Mouse (Mus musculus): ENCODE measurements at regions not wholly inside any gene's neighbourhood (a gene's known extent, or its start where the extent isn't known, plus 50 kb on each side); places are given as distances from the start of the nearest gene placed in this dataset.

- Histone ChIP-seq H3K27me3 (peaks cover 28% of the 10 kb centered on the region), H3K4me3 (no peak overlapping the region), H3K36me3 (no peaks in the 10 kb centered on the region), H3K27ac (no peak overlapping the region), H3K9ac (no peak overlapping the region), H3K4me1 (no peaks in the 10 kb centered on the region), H3K4me2 (replicated peaks) (no peak overlapping the region), H3K9me3 (no peaks in the 10 kb centered on the region)
- 62% methylated on average over 7 of the region's 7 CpGs for WGBS
- no peak for ATAC-seq (ENCODE audit: low FRiP score, low read depth)
Observed at GRCm38 (mm10) chrX:167111059-167111871, 97.8 kb downstream of the Tmsb4x start.

DNA sequence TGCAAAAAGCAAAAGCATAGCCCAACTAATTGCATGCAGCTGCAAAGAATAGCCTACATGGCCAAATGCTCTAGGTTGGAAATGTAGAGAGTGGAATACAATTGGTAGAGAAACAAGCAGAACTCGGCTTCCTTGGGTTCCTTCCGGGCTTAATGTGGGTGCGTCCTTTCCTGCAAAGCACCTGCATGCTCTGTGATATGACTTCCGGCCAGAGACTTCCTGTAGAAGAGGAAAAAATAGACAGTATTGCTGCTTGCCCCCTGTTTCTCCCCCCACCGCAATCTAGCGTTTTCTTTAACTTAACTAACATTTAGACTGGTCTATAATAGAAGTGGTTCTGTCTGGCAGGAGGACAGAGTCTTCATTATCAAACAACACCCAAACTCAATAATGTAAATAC is 100.8 kb downstream of the Tmsb4x start:
- 89% methylated on average over 6 of the region's 6 CpGs for WGBS
- Histone ChIP-seq H3K9ac (no peak overlapping the region), H3K4me1 (peaks cover 8% of the 10 kb centered on the region; the same call in 1 of the 2 replicates), H3K36me3 (no peaks in the 10 kb centered on the region), H3K4me3 (no peak overlapping the region), H3K4me2 (replicated peaks) (no peak overlapping the region), H3K27ac (no peak overlapping the region), H3K27me3 (peaks cover 34% of the 10 kb centered on the region), H3K9me3 (no peaks in the 10 kb centered on the region)
- no peak for ATAC-seq (ENCODE audit: low FRiP score, low read depth)

DNA sequence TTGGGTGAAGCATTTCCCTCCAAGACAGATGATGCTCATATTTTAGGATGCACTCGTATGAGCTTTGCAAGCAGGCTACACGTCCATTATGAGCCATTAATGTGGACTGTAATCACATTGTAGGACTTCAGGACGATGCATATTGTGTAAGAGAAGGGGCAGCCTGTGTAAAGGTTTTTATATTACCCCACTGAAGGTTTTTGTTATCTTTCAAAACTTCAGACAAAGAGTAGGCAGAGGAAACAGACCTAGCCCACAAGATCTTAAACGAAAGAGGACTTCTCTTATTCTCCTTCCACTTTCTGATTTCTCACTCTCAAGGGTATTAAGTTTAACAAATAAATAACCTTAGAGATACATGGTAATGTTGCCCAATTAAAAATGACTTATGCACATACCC is 101.6 kb downstream of the Tmsb4x start:
- 83% methylated on average over 4 of the region's 4 CpGs for WGBS

GRCm38 (mm10) chrX:167105931-167106417 is 103.1 kb downstream of the Tmsb4x start:
- no peak for ATAC-seq (ENCODE audit: low FRiP score, low read depth)
- 70% methylated on average over 11 of the region's 11 CpGs for WGBS
- Histone ChIP-seq H3K27ac (no peak overlapping the region), H3K4me1 (peaks cover 8% of the 10 kb centered on the region; the same call in 1 of the 2 replicates), H3K4me3 (no peak overlapping the region), H3K4me2 (replicated peaks) (no peak overlapping the region), H3K27me3 (peaks cover 48% of the 10 kb centered on the region), H3K36me3 (no peaks in the 10 kb centered on the region), H3K9me3 (no peaks in the 10 kb centered on the region), H3K9ac (no peak overlapping the region)

More for the DNA sequence above, 101.6 kb downstream of the Tmsb4x start:
- Histone ChIP-seq H3K4me2 (replicated peaks) (no peak overlapping the region), H3K4me1 (peaks cover 8% of the 10 kb centered on the region; the same call in 1 of the 2 replicates), H3K9ac (no peak overlapping the region), H3K36me3 (no peaks in the 10 kb centered on the region), H3K27ac (no peak overlapping the region), H3K27me3 (peaks cover 35% of the 10 kb centered on the region), H3K9me3 (no peaks in the 10 kb centered on the region), H3K4me3 (no peak overlapping the region)
- ATAC-seq (ENCODE audit: low FRiP score, low read depth): no peak

DNA sequence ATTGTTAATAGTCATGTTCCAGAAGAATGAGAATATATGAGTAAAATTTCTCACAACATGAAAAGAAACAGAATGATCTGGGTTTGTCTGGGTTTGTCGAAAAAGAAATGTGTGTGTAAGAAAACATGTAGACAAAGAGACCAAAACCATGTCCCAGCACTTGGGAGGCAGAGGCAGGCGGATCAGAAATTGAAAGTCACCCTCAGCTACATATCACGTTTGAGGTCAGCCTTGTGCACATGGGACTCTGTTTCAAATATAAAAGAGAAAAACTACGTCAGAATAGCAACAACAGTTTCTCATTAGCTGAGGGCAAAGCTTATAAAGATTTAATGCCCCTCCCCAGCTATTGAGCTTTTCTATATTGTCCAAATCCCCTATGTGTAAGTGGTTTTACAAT is 103.8 kb downstream of the Tmsb4x start:
- Histone ChIP-seq H3K4me1 (peaks cover 8% of the 10 kb centered on the region; the same call in 1 of the 2 replicates), H3K27me3 (peaks cover 52% of the 10 kb centered on the region), H3K27ac (no peak overlapping the region), H3K9ac (no peak overlapping the region), H3K9me3 (no peaks in the 10 kb centered on the region), H3K36me3 (no peaks in the 10 kb centered on the region), H3K4me3 (no peak overlapping the region), H3K4me2 (replicated peaks) (no peak overlapping the region)
- no peak for ATAC-seq (ENCODE audit: low FRiP score, low read depth)
- 69% methylated on average over 4 of the region's 4 CpGs for WGBS

GRCm38 (mm10) chrX:167104247-167104621 is 104.9 kb downstream of the Tmsb4x start:
- Histone ChIP-seq H3K9me3 (no peaks in the 10 kb centered on the region), H3K27me3 (peaks cover 57% of the 10 kb centered on the region), H3K4me3 (no peak overlapping the region), H3K4me2 (replicated peaks) (no peak overlapping the region; the same call in 1 of the 2 replicates), H3K36me3 (no peaks in the 10 kb centered on the region), H3K27ac (peak overlapping the region; percentile 39; the same call in 1 of the 2 replicates), H3K9ac (no peak overlapping the region), H3K4me1 (peaks cover 8% of the 10 kb centered on the region; the same call in 1 of the 2 replicates)
- no peak; the same call in 1 of the 2 replicates for ATAC-seq (ENCODE audit: low FRiP score, low read depth)
- WGBS: 48% methylated on average over 4 of the region's 4 CpGs

DNA sequence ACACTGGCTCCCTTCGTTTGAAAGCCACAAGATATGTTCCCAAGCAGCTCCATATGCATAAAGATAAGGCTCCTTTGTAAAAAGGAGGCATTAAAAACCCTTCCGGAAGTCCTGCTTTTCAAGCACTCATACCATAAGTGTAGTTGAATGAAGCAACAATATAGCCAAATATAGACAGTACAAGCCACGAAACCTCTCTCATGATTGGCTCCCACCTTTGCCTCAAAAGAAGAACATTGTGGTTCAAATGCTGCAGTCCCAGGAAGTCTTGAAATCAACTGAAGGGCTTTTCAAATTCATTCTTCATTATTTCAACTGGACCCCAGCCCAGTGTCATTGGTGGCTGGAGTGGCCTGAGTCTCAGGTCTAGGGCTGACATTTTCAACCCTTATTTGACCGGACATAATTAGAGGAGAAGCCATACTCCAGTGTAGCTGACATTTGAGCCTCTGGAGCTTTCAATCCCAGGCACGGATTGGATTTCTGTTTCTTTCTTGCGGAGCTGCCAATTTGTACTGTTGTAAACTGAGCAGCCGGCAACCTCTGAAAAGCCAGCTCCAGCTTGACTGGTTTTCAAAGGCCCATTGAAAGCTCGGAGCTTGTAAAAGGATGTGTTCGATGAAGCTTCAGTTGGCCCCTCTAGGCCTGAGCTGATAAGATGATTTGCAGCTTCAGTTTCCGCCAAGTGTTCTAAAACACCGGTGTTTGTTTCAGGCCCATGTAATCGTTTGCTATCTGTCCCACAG is 105.4 kb downstream of the Tmsb4x start:
- Histone ChIP-seq H3K4me2 (replicated peaks) (no peak overlapping the region; the same call in 1 of the 2 replicates), H3K27ac (peak overlapping the region; percentile 39; the same call in 1 of the 2 replicates), H3K4me3 (no peak overlapping the region), H3K9ac (no peak overlapping the region), H3K9me3 (no peaks in the 10 kb centered on the region), H3K27me3 (peaks cover 61% of the 10 kb centered on the region), H3K36me3 (no peaks in the 10 kb centered on the region), H3K4me1 (peaks cover 8% of the 10 kb centered on the region; the same call in 1 of the 2 replicates)
- WGBS: 45% methylated on average over 12 of the region's 12 CpGs
- ATAC-seq (ENCODE audit: low FRiP score, low read depth): no peak; the same call in 1 of the 2 replicates

GRCm38 (mm10) chrX:167101929-167102328 is 107.2 kb downstream of the Tmsb4x start:
- peaks cover 8% of the 10 kb centered on the region; the same call in 1 of the 2 replicates for H3K4me1 ChIP-seq
- no peak overlapping the region for H3K4me3 ChIP-seq
- H3K27ac ChIP-seq: no peak overlapping the region
- H3K36me3 ChIP-seq: no peaks in the 10 kb centered on the region
- H3K4me2 ChIP-seq (replicated peaks): no peak overlapping the region
- 55% methylated on average over 2 of the region's 2 CpGs for WGBS
- H3K27me3 ChIP-seq: peaks cover 58% of the 10 kb centered on the region
- no peaks in the 10 kb centered on the region for H3K9me3 ChIP-seq
- no peak overlapping the region for H3K9ac ChIP-seq
- no peak for ATAC-seq (ENCODE audit: low FRiP score, low read depth)

GRCm38 (mm10) chrX:167099411-167099810 is 109.7 kb downstream of the Tmsb4x start:
- 45% methylated on average over 6 of the region's 6 CpGs for WGBS
- Histone ChIP-seq H3K9me3 (no peaks in the 10 kb centered on the region), H3K27ac (no peak overlapping the region), H3K4me2 (replicated peaks) (no peak overlapping the region), H3K4me1 (peaks cover 8% of the 10 kb centered on the region; the same call in 1 of the 2 replicates), H3K36me3 (no peaks in the 10 kb centered on the region), H3K27me3 (peaks cover 49% of the 10 kb centered on the region), H3K9ac (no peak overlapping the region), H3K4me3 (no peak overlapping the region)
- ATAC-seq (ENCODE audit: low FRiP score, low read depth): peak; percentile 61

GRCm38 (mm10) chrX:167098914-167099313 is 110.2 kb downstream of the Tmsb4x start:
- Histone ChIP-seq H3K27ac (no peak overlapping the region), H3K9me3 (no peaks in the 10 kb centered on the region), H3K4me2 (replicated peaks) (no peak overlapping the region), H3K4me1 (peaks cover 6% of the 10 kb centered on the region; the same call in 1 of the 2 replicates), H3K36me3 (no peaks in the 10 kb centered on the region), H3K4me3 (no peak overlapping the region), H3K27me3 (peaks cover 45% of the 10 kb centered on the region), H3K9ac (no peak overlapping the region)
- 79% methylated on average over 3 of the region's 3 CpGs for WGBS
- ATAC-seq (ENCODE audit: low FRiP score, low read depth): no peak

DNA sequence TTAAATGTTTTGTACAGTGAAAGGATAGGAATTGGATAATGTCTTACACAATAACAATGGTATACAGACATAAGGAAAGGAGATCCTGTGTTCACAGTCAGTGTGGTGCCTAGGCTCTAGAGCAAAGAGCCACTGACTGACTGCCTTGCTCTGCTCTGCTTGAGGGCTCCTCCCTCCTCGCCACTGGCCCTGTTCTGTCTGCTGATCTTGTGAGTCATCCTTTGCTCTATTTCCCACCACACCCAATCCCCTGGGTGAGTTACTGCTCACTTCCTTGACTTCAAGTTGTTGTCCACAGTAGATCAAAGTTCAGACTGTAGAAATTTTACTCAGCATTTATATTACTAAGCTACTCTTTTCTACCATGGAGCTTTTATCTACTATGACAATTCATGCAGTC is 117.3 kb downstream of the Tmsb4x start:
- Histone ChIP-seq H3K9me3 (no peaks in the 10 kb centered on the region), H3K36me3 (no peaks in the 10 kb centered on the region), H3K4me1 (no peaks in the 10 kb centered on the region), H3K27me3 (peaks cover 15% of the 10 kb centered on the region; the same call in 1 of the 2 replicates), H3K9ac (no peak overlapping the region), H3K4me3 (no peak overlapping the region), H3K4me2 (replicated peaks) (no peak overlapping the region), H3K27ac (no peak overlapping the region)
- 69% methylated on average over 1 of the region's 1 CpGs for WGBS
- ATAC-seq (ENCODE audit: low FRiP score, low read depth): no peak

DNA sequence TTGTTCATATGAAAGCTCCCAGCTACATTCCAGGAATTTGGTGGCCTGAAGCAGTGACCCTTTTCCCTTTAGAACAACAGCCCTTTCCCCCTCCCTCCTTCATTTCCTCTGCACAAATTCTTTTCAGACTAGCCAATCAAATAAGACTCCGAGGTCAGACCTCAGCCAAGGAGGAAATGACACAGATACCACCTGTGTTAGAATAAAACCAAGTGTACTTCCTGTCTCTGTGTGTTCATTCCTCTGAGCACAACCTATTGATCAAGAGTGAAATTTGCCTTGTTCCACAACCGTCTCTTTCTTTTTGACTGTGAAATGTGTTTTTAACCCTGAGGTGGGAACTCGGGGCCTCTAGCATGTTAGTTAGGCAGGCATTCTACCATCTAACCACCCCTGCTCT is 120.2 kb downstream of the Tmsb4x start:
- Histone ChIP-seq H3K27ac (no peak overlapping the region), H3K27me3 (peaks cover 8% of the 10 kb centered on the region; the same call in 1 of the 2 replicates), H3K9me3 (no peaks in the 10 kb centered on the region), H3K4me2 (replicated peaks) (no peak overlapping the region), H3K4me1 (no peaks in the 10 kb centered on the region), H3K4me3 (no peak overlapping the region), H3K36me3 (no peaks in the 10 kb centered on the region), H3K9ac (no peak overlapping the region)
- 53% methylated on average over 3 of the region's 3 CpGs for WGBS
- ATAC-seq (ENCODE audit: low FRiP score, low read depth): no peak
